Mouse (Mus musculus): Measurements from ENCODE around the gene Hivep3.

The Hivep3 gene

DNA sequence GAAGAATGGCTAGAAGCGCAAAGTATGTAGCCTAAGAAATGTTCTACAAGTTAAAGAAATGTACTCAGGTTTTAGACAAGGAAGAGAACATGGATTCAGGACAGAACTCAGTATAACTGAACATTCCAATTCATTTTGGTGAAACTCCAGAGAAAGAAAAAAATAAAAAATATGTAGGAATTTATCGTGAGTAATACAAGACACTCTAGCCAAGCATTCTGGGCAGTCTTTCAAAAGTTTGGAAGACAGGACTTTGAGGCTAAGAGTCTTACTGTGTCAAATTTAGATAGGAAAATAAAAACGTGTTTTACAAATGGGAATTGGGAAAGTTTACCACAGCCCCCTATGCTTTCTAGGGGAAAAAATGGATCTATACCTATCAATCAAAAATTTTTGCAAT, 350.1 kb downstream of the Hivep3 start:
- DNase-seq (ENCODE audit: low read depth, low spot score), result no peak

DNA sequence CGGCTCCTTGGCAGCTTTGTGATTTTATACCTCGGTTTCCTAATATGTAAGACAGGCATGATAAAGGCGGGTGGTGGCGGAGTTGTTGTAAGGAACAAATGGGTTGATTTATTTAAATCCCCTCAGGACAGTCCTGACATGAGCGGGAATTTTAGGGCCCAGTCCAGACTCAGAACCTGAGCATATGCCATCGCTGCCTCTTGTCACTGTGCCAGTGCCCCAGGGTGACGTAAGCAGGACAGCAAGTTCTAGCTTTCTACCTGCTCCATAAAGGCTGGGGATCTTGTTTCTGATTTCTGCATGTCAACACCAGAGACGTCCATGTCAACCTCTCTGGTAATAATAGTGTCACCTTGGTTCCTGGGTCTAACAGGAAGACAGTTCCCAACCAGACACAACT, 356.0 kb downstream of the Hivep3 start:
- no peak for DNase-seq (ENCODE audit: low read depth, low spot score)

DNA sequence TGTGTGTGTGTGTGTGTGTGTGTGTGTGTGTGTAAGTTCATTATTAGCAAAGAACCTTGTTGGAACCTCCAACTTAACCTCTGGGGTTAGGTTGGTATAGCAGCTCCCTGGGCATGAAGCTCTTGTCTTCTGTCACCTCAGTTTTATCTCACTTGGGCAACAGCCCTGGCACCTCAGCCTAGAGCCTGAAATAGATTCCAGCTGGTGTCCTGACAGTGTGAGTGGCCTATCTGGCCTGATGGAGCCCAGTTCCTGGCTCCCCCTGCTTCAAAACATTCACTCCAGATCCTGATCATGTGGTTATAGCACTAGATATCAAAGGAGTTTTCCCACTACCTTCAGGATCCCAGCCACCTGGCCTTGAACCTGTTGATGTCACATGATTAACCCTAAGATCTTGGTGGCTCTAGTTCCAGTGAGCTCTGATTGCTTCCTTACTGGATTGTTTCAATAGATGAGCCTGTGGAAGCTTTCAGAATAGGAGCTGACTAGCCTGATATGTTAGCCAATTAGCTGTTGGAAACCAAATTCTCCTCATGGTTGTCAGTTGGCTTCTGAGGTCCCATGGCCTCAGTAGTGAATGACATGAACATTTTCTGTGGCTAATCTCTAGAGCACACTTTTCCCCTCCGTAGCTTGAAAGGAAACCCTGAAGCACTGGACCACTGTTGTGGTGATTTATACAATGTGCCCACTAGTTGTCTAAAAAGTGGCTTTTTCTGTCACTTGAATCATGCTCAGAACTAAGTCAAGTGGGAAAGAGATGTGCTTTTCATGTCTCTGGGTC, 358.6 kb downstream of the Hivep3 start:
- no peak for DNase-seq (ENCODE audit: low read depth, low spot score)

DNA sequence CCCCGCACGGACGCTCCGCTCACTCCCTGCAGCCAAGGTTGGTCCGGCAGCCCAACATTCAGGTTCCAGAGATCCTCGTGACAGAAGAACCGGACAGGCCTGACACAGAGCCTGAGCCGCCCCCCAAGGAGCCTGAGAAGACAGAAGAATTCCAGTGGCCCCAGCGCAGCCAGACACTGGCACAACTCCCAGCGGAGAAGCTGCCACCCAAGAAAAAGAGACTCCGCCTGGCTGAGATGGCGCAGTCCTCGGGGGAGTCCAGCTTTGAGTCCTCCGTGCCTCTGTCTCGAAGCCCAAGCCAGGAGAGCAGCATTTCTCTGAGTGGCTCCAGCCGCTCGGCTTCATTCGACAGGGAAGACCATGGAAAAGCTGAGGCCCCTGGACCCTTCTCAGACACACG, 363.4 kb downstream of the Hivep3 start:
- DNase-seq (ENCODE audit: low read depth, low spot score), result peak; percentile 28

DNA sequence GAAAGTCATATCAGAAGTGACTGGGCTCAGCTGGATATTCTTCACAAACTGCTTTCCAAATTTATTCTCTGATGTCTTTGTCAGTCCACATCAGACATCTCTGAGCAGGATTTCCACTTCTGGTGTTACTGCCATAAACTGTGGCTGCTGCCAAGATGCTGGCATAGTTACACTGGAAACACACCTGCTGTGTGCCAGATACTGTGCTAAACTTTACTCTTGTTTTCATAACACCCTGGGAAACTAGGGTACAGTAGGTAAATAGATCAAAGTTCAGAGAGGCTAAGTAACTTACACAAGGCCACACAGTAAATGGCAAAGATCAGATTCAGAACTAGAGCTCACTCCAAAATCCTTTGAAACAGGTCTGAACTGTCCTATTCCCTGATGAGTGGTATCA, 367.6 kb downstream of the Hivep3 start:
- no peak for DNase-seq (ENCODE audit: low read depth, low spot score)

DNA sequence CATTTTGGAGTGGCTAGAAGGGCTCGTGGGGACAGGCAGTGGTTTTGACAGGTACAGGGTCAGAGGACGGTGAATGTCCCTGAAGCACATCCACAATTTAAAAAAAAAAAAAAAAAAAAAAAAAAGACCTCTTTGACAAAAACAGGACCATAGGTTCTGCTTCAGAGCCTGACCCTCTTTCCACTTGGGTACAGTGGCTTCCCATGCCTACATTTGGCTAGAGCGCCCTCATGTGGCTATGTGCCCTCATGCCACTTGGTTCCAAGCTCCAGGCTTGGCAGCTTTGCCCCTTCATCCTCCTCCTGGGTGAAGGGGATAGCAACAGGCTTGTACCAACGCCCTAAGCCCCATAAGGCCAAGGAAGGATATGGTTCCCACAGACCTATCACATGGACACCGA, 371.0 kb downstream of the Hivep3 start:
- DNase-seq (ENCODE audit: low read depth, low spot score), result peak; percentile 42

DNA sequence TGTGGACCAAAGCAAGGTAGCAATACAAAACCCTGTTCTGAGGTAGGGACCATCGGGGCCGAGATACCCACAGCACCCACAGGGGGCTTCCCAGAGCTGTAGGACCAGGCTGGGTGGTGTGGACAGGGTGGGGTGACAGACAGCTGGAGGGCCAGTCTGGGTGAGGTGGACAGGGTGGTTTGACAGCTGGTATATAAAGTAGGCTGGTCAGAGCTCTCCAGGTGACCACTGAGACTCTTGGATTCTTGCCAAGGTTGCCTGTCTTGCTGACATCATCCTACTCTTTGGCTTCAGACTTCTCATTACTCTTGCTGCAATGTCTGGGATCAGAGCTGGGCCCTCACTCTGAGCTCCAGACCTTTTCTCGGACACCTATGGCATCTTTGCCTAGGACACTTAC, 372.8 kb downstream of the Hivep3 start:
- DNase-seq (ENCODE audit: low read depth, low spot score), result no peak

DNA sequence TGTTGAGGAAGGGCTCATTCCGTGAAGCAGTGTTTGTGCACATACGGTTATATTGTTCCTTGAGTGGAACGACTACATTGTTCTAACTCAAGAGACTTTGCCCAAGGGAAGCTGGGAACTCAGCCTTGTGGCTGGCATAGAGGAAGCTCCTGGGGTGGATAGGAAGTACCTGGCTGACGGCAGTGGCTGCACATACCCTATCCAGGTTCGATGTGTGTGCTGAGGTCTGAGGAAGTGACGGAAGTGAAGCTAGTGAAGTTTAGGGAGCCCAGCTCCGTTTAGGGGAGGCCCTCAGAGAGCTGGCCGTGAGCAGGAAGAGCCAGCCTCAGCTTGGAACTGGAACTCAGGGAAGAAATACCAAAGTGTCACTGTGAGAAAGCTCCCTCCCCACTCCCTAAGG, 374.2 kb downstream of the Hivep3 start:
- DNase-seq (ENCODE audit: low read depth, low spot score), result no peak

DNA sequence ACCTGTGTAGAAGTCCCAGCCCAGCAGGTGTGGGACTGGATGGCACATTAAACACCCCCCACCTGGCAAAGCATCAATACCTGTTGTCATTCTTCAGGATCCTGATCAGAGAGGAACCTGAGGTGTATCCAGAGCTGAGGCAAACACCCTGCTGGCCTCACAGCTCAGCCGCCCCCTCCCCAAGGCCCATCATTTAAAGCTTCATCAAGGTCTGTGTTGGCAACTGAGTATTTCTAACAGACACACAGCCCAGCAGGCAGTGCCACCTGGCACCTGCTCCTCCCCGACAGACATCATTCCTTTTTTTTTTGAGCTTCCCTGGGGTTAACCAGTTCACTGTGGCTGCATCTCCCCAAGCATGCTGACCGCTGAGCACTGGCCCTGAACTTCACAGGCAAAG, 381.9 kb downstream of the Hivep3 start:
- no peak for DNase-seq (ENCODE audit: low read depth, low spot score)

DNA sequence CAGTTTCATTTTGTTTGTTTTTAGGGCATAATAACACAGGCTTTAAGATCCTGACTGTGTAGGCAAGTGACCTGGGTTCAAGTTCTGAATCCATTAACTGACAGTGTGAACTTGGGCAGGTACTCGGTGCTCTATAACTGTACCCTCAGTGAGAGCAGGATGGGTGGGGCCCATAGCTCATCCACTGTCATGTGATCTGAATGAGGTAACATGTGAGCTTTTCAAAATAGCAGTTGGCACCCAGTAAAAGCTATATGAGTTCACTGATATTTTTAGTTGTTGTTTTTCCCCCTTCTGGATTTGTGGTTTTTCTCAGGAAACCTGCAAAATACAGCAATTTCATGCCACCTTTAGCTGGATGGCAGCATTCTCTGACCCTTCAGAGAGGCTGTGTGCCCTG, 382.7 kb downstream of the Hivep3 start:
- no peak for DNase-seq (ENCODE audit: low read depth, low spot score)

DNA sequence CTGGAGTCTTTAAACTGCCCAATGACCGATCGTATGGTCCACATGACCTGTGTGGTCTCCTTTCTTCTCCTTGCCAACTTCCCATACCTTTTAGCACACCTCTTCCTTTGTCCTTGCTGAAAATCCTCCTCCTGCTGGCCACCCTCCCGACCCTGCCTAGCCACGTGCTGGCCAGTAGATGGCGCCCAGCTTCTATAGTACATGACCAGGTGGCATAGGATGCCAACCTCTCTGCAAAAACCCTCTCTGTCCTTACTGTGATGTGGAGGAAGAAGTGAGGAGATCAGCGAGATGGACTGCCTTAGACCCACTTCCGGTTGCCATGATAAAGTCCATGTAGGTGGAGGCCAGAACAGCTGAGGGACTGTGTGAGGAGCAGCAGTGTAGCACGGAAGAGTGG, 386.7 kb downstream of the Hivep3 start:
- peak; percentile 45 for DNase-seq (ENCODE audit: low read depth, low spot score)

DNA sequence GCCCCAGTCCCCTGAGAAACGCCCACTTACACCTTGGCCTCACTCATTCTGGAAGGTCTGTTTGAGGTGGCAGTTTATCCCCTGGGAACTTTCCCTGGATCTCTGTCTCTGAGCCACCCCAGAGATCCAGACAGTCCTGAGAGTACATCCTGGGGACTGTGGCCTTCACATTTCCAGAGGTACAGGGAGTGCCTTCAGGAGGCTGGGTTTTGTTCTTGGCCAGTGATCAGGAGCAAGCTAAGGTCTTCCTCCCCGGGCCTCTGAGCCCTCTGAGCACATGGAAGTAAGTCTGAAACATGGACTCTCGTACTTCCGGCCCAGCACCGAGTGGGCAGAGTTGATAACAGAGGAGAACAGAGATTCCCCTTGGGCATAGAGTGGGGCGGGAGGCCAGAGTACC, 391.1 kb downstream of the Hivep3 start:
- no peak for DNase-seq (ENCODE audit: low read depth, low spot score)

DNA sequence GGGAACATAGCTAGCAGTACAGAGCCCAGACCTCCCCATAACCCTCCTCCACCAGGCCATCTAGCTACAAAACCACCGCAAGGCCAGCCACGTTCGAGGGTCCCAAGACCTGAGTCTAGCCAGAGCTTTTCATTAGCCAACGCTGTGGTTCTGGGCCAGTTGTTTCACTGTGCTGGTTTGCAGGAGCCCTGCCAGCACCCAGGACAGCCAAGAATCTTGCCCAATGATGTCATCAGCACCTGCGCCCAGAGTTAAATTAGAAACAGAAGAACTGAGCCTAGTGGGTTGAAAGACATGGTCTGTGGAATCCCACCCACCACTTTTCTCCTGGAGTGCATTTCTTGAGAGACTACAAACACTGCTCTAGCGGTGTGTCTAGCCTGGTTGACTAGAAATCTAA, 392.5 kb downstream of the Hivep3 start:
- no peak for DNase-seq (ENCODE audit: low read depth, low spot score)

DNA sequence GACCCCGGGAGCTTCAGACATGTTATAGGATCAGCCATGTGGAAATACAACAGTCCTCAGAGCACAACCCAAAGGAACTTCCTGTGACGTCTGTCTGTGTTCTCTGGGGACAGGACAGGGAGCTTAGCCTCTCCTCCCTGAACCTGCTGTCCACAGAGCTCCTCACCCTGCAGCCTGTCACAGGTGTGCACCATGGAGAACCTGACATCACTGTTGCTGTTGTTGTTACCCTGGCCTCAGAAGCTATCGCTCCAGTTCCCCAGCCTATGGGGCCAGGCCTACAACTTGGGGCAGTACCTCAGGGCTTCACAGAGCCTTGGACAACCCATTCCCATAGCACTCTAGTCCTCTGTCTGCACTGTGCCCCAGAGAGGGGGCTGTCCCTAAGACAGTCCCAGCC, 393.7 kb downstream of the Hivep3 start:
- DNase-seq (ENCODE audit: low read depth, low spot score), result no peak

DNA sequence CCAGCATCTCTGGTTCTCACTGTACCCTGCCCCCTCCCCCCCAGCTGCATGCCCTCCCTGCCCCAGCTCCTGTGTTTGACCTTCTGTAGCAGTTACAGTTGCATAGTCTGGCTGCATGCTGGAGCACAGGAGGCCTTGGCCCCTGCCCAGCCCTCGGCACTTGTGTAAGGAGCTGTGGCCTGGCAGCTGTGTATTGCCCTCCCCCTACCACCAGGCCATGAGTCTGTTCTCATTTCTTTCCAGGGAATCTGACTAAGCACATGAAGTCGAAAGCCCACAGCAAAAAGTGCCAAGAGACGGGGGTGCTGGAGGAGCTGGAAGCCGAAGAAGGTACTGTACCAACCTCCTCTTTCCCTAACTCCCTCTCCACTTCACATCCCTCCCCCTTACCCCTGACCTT, 394.4 kb downstream of the Hivep3 start:
- no peak for DNase-seq (ENCODE audit: low read depth, low spot score)

DNA sequence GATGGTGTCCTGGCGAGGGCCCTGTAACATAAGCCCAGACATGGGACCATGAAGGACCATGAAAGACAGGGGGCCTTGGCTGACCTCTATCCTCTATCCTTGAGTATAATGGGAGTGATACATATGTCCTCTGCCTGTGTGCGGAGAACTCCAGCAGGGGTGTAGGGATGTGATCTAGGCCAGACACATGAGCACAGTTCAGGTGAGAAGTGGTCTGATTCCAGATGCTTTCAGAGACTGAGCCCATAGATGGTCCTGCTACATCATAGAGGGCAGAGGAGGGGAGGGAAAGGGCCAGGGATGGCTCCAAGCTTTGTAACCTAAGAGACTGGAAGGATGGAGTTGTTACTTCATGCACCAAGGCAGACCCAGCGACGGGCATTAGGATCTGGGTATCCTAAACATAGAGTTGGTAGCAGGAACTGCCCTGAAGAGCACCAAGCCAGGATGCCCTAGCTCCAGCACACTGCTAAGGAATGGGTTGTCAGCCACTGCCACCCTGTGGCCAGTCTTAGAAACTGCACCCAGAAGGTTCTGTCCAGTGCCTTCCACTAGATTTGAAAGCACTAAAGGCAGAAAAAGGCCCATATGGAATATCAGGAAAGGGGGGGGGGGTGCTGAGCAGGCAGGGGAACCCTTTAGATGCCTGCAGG, 395.8 kb downstream of the Hivep3 start:
- DNase-seq (ENCODE audit: low read depth, low spot score), result peak; percentile 59

DNA sequence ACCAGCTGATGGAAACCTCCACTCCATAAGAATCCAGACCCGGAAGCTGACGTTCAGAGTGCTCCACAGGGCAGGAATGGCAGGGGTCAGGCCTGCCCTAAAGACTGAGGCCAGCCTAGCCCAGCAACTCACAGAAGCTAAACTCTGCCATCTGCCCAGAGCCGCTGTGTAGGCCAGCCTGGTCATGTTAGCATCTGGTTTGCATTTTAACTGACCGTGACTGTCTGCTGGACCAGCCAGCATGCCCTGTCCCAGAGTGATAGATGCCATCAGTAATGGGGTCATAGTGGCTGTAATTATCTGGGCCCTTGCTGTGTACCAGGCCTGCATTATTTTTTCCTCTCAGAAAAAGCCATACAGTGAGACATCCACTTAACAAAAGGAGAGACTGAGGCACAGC, 397.3 kb downstream of the Hivep3 start:
- DNase-seq (ENCODE audit: low read depth, low spot score), result no peak

DNA sequence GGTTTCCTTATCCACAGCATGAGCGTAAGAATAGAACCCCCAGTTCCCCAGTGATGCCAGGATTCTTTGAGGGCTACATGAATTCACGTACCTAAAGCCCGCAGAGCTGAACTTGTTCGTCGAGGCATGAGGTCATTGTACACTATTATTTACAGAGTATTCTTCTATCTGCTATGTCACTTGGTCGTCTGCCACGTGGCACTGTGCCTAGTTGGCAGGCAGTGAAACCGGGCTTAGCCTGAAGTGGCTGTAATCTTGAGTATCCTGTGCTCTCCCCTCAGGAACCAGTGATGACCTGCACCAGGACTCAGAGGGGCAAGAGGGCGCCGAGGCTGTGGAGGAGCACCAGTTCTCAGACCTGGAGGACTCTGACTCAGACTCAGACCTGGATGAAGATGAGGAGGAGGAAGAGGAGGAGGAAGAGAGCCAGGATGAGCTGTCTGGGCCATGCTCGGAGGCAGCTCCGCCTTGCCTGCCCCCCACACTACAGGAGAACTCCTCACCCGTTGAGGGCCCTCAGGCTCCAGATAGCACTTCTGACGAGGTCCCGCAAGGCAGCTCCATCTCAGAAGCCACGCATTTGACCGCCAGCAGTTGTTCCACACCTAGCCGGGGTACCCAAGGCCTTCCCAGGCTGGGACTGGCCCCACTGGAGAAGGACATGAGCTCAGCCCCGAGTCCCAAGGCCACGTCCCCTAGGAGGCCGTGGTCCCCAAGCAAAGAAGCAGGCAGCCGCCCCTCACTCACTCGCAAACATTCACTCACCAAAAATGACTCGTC, 398.0 kb downstream of the Hivep3 start:
- DNase-seq (ENCODE audit: low read depth, low spot score), result peak; percentile 7

DNA sequence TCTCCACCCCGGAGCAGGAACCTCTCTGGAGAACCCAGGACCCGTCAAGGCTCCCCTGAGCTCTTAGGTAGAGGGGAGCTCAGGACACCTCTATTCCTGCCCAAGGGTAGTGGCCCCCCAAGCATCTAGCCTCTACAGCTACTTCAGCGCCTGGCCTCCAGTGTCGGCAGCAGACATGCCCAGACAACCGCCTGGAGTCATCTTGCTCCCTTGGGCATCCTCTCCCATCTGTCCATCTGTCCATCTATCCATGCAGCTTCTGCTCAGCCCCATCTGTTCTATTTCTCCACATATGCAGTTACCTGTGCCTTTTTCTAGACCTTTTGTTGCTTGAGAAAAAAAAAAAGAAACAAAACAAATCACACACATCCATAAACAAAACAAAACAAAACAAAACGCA, 400.6 kb downstream of the Hivep3 start:
- no peak for DNase-seq (ENCODE audit: low read depth, low spot score)

DNA sequence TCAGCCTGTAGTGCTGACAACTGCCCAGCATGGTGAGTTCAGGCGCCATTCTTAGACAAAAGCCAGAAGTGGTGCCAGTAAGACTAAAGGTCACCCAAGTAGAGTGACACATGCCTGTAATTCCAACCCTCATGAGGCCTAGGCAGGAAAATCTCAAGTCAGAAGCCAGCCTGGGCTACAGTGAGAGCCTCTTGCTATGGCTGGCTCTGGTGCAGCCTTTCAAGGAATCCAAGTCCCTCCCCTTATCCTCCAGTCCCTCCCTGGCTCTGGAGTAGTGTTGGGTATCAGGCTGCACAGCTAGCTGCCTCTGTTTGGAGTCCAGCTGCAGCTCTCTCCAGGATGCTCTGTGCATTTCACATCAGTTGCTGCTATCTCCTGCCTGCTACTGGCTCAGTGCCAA, 408.2 kb downstream of the Hivep3 start:
- DNase-seq (ENCODE audit: low read depth, low spot score), result no peak

DNA sequence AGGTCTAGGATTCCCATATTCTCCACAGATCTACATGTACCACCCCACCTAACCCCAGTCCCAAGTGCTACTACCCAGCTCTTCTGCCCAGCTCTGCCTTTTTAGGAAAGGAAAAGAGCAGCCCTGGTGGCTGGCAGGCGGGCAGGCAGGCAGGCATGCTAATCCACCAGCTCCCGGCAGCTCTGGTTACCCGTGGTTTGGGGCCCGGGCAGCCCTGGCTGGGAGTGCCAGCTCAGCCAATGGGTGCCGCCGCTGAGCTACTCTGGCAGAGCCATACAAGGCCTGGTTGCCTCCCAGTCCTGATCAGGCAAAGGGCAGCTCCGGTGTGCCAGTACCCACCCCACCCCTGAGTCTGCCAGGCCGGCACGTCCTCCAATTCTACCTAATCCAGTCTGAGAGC, 409.3 kb downstream of the Hivep3 start:
- no peak for DNase-seq (ENCODE audit: low read depth, low spot score)

DNA sequence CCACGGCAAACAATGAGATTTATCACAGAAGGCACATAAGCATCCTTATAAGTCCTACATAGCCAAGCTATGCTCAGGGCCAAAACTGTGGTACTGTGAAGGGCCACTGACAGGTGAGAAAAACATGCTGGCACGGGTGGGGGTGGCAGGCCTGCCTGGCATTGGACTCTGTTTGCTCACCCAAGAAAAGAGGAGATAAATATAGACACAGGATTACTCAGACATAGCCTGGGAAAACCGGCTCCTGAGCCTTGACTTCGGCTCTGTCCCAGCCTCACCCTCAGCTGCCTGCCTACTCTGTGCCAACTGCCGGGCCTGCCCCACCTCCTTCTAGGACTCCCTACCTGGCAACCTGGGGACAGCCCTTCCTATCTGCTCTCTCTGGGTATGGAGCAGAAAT, 410.8 kb downstream of the Hivep3 start:
- no peak for DNase-seq (ENCODE audit: low read depth, low spot score)

DNA sequence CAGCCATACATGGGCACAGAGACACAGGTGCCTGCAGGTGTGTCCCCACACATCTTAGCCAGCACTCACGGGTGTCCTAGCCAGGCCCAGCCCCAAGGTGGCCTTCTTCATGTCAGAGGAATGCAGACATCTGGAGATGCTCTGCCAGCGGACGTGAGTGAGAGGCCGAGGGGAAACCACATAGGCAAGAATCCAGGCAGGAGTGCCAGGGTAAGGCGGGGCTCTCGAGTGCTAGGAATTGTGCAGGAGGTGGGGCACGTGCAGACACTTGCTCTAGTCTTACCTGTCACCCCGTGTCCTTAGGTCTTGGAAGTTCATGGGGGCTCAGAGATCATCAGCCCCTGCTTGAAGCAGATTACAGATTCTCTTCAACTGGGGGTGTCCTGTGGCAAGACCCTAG, 412.3 kb downstream of the Hivep3 start:
- no peak for DNase-seq (ENCODE audit: low read depth, low spot score)

All from ZHBTc4 (cell line).